Mouse (Mus musculus): ENCODE results near the gene 9530068E07Rik.

- TF ChIP-seq ZNF384 (IDR thresholded peaks at IDR 0.05; ENCODE audit: low read depth, low read length), result no peak
- TF ChIP-seq MAFK (IDR thresholded peaks at IDR 0.05; ENCODE audit: insufficient read depth, low read depth, low read length), result no peak
- no peak for TF ChIP-seq CHD2 (IDR thresholded peaks at IDR 0.05; ENCODE audit: low read depth, low read length)
Observed at GRCm38 (mm10) chr11:52397385-52397987, 1.3 kb downstream of the 9530068E07Rik start.
